Mouse (Mus musculus) MEL (cell line): ENCODE results near the gene P2ry2.

ENCODE experiments used
- CTCF ChIP-seq, 3 experiments: IDR thresholded peaks in 2 of 3; conservative IDR thresholded peaks in 1 of 3; 2 replicates each; pipeline ENCODE4 v1.5.1; 2011 to 2012; ENCODE audit warnings: low read length in 3 of 3, low read depth in 2 of 3, mild to moderate bottlenecking in 2 of 3, improper control_type of control experiment in 1 of 3, inconsistent platforms in 1 of 3, mixed read lengths in 1 of 3, moderate library complexity in 1 of 3; ENCODE audit not compliant: control insufficient read depth in 1 of 3, insufficient read depth in 1 of 3, poor library complexity in 1 of 3, severe bottlenecking in 1 of 3
- E2F4 ChIP-seq: IDR thresholded peaks from 2 replicates; pipeline ENCODE4 v1.6.1; 2011; ENCODE audit warnings: low read depth, low read length, improper control_type of control experiment, borderline replicate concordance
- POLR2A ChIP-seq, 2 experiments: IDR thresholded peaks; 2 replicates each; pipeline ENCODE4 v1.6.1; 2011 to 2012; ENCODE audit warnings: low read length in 2 of 2, mild to moderate bottlenecking in 2 of 2, control low read depth in 1 of 2, improper control_type of control experiment in 1 of 2, low read depth in 1 of 2, moderate library complexity in 1 of 2; ENCODE audit not compliant: control insufficient read depth in 1 of 2, insufficient read depth in 1 of 2, poor library complexity in 1 of 2
- POLR2AphosphoS2 ChIP-seq: IDR thresholded peaks from 2 replicates; pipeline ENCODE4 v1.6.1; 2011; ENCODE audit warnings: low read length, improper control_type of control experiment
- RAD21 ChIP-seq: IDR thresholded peaks from 2 replicates; pipeline ENCODE4 v1.6.1; 2011; ENCODE audit warnings: mild to moderate bottlenecking, low read depth, low read length, improper control_type of control experiment
- RCOR1 ChIP-seq: IDR thresholded peaks from 2 replicates; pipeline ENCODE4 v1.6.1; 2012; ENCODE audit warnings: low read depth, mild to moderate bottlenecking, inconsistent platforms, low read length, improper control_type of control experiment
- TCF12 ChIP-seq: IDR thresholded peaks from 2 replicates; pipeline ENCODE4 v1.6.1; 2014; ENCODE audit warnings: low read depth, mild to moderate bottlenecking, inconsistent platforms, low read length, improper control_type of control experiment, moderate library complexity
- USF2 ChIP-seq, 2 experiments: IDR thresholded peaks; 2 replicates each; pipeline ENCODE4 v1.6.1; 2011 to 2012; ENCODE audit warnings: improper control_type of control experiment in 2 of 2, low read length in 2 of 2, borderline replicate concordance in 1 of 2, inconsistent platforms in 1 of 2, low read depth in 1 of 2, mild to moderate bottlenecking in 1 of 2; ENCODE audit not compliant: insufficient read depth in 1 of 2

GRCm38 (mm10) chr7:100997951-100998577 is 14.6 kb downstream of the P2ry2 start:
- TF ChIP-seq POLR2A (IDR thresholded peaks at IDR 0.05; ENCODE audit: control insufficient read depth in 1 of 2, insufficient read depth in 1 of 2, low read depth in 1 of 2, low read length in 2 of 2, poor library complexity in 1 of 2) (no peak), CTCF (IDR thresholded peaks at IDR 0.05 in 2 of 3, conservative IDR thresholded peaks at IDR 0.05 in 1 of 3; ENCODE audit: control insufficient read depth in 1 of 3, insufficient read depth in 1 of 3, low read depth in 2 of 3, low read length in 3 of 3, poor library complexity in 1 of 3, severe bottlenecking in 1 of 3) (no peak), RAD21 (no peak), USF2 (IDR thresholded peaks at IDR 0.05; ENCODE audit: borderline replicate concordance in 1 of 2, insufficient read depth in 1 of 2, low read depth in 1 of 2, low read length in 2 of 2) (no peak), E2F4 (no peak), TCF12 (no peak), RCOR1 (no peak), POLR2AphosphoS2 (no peak)
